Mouse (Mus musculus) CH12F3 (cell line): ENCODE data around the gene Hdac9.
"Not testable (repeated sequence)": the region's sequence is repeated elsewhere in the genome, so short reads cannot be mapped to it uniquely, and the experiment has no call there.

ENCODE experiments used
- in situ Hi-C: fragments of 300-500 bp; cut with MboI; formaldehyde crosslinking; loops from 2 replicates; pipeline ENCODE4 v1.14.3; 2020; ENCODE audit warnings: low sequenced_read_pairs

Hdac9 gene

GRCm38 (mm10) chr12:34165674-34166073 lies 751.2 kb downstream of the Hdac9 start:
- in situ Hi-C loops, result no loop called here

- in situ Hi-C loops, result no loop called here
These were observed 760.6 kb downstream of the Hdac9 start for GRCm38 (mm10) chr12:34156301-34156700.

- in situ Hi-C loops, result no loop called here
These were observed 761.2 kb downstream of the Hdac9 start for GRCm38 (mm10) chr12:34155740-34156139.

GRCm38 (mm10) chr12:34154757-34155156 lies 762.1 kb downstream of the Hdac9 start:
- in situ Hi-C loops, result no loop called here

- in situ Hi-C loops, result no loop called here
These were observed 765.6 kb downstream of the Hdac9 start for GRCm38 (mm10) chr12:34151336-34151735.

GRCm38 (mm10) chr12:34142743-34143142 lies 774.2 kb downstream of the Hdac9 start:
- in situ Hi-C loops, result no loop called here

GRCm38 (mm10) chr12:34113336-34113735 lies 803.6 kb downstream of the Hdac9 start:
- in situ Hi-C loops, result no loop called here

GRCm38 (mm10) chr12:34092953-34093352 lies 823.9 kb downstream of the Hdac9 start:
- in situ Hi-C loops, result no loop called here

- in situ Hi-C loops, result no loop called here
These were observed 825.0 kb downstream of the Hdac9 start for GRCm38 (mm10) chr12:34091851-34092250.

- in situ Hi-C loops, result no loop called here
These were observed 829.5 kb downstream of the Hdac9 start for GRCm38 (mm10) chr12:34087292-34087942.

- in situ Hi-C loops, result no loop called here
These were observed 839.9 kb downstream of the Hdac9 start for GRCm38 (mm10) chr12:34076981-34077380.

- in situ Hi-C loops, result no loop called here
These were observed 840.9 kb downstream of the Hdac9 start for GRCm38 (mm10) chr12:34075805-34076509.

GRCm38 (mm10) chr12:34052508-34052907 lies 864.4 kb downstream of the Hdac9 start:
- in situ Hi-C loops, result no loop called here

GRCm38 (mm10) chr12:34052036-34052435 lies 864.9 kb downstream of the Hdac9 start:
- in situ Hi-C loops, result no loop called here

GRCm38 (mm10) chr12:34051112-34051511 lies 865.8 kb downstream of the Hdac9 start:
- in situ Hi-C loops, result no loop called here

- in situ Hi-C loops, result no loop called here
These were observed 875.9 kb downstream of the Hdac9 start for GRCm38 (mm10) chr12:34040949-34041348.

GRCm38 (mm10) chr12:34040061-34040460 lies 876.8 kb downstream of the Hdac9 start:
- in situ Hi-C loops, result no loop called here

GRCm38 (mm10) chr12:34009796-34010195 lies 907.1 kb downstream of the Hdac9 start:
- in situ Hi-C loops, result not testable (repeated sequence)
